Mouse (Mus musculus) thymus, adult 2 months (tissue): Measurements from ENCODE around the gene Chst8.

Experiments
- CTCF ChIP-seq: fragments of 200-500 bp; IDR thresholded peaks from 2 replicates; pipeline ENCODE4 v1.5.1; 2012; ENCODE audit warnings: mild to moderate bottlenecking, control low read depth, low read length, moderate library complexity, borderline replicate concordance; ENCODE audit not compliant: control insufficient read depth, poor library complexity, insufficient read depth; ENCODE audit errors: extremely low read depth
- POLR2A ChIP-seq: fragments of 200-500 bp; IDR thresholded peaks from 2 replicates; pipeline ENCODE4 v1.6.1; 2012; ENCODE audit warnings: mild to moderate bottlenecking, low read length, control low read depth, moderate library complexity; ENCODE audit not compliant: control insufficient read depth, poor library complexity, insufficient read depth; ENCODE audit errors: extremely low read depth

DNA sequence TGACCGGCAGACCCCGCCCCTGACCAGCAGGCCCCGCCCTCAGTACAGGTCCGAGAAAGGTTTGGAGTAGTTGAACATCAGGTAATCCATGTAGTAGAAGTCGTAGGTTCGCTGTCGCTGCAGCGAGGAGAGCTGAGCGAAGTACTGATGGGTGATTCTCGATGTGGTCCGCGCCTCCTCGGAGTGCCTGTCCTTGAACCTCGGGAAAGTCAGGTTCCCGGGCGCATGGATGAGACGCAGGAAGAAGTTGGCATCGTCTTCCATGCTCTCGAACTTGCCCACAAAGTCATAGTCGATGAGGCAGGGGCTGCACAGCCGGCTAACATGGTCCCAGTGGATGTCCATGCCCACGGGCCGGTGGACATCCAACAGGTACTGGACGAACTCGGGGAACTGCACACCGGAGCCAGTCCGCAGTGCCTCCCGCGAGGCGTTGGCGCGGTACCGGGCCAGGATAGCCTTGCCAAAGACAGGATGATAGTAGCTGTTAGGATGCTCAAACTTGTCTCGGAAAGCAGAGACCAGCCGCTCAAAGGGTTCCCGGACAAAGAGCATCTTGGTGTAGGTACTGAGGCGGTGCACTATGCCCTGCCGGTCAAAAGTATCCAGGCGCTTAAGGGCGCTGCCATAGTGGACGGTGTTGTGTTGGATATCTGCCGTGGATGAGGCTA lies 137.3 kb downstream of the Chst8 start:
- TF ChIP-seq CTCF (no peak), POLR2A (no peak)
